Mouse (Mus musculus) midbrain, embryonic 16.5 days (tissue): ENCODE data around the gene Mid1. TPM values are rescaled to one million over a fixed set of nuclear protein-coding genes. Genes with fewer than 3 reads are reported as not detected.
A peak's percentile ranks its signal among the peaks of the same experiment; 100 is the strongest.
"Not testable (repeated sequence)": the region's sequence is repeated elsewhere in the genome, so short reads cannot be mapped to it uniquely, and the experiment has no call there.

ENCODE experiments used
- ATAC-seq: fragments of 200-750 bp; cut with Nextera tagmentation; 2 replicates; pipeline ENCODE4 v1.8.0; 2017; ENCODE audit warnings: moderate TSS enrichment
- H3K27ac ChIP-seq: fragments of 300-500 bp; sonication (generic); 2 replicates; pipeline ENCODE4 v1.5.1; 2014; ENCODE audit warnings: mild to moderate bottlenecking, low read length, mixed read lengths
- H3K27me3 ChIP-seq: fragments of 300-500 bp; sonication (generic); 2 replicates; pipeline ENCODE4 v1.6.1; 2014; ENCODE audit warnings: low read depth, low read length, mixed read lengths; ENCODE audit not compliant: control insufficient read depth, insufficient read depth
- H3K36me3 ChIP-seq: fragments of 300-500 bp; sonication (generic); 2 replicates; pipeline ENCODE4 v1.6.1; 2014; ENCODE audit warnings: mild to moderate bottlenecking, low read length, moderate library complexity, mixed read lengths; ENCODE audit not compliant: control insufficient read depth, insufficient read depth
- H3K4me1 ChIP-seq: fragments of 300-500 bp; sonication (generic); 2 replicates; pipeline ENCODE4 v1.6.1; 2014; ENCODE audit warnings: mild to moderate bottlenecking, low read length, mixed read lengths; ENCODE audit not compliant: control insufficient read depth, insufficient read depth
- H3K4me2 ChIP-seq: fragments of 300-500 bp; sonication (generic); 2 replicates; pipeline ENCODE4 v1.6.1; 2014; ENCODE audit warnings: mild to moderate bottlenecking, low read length, mixed read lengths
- H3K4me3 ChIP-seq: fragments of 300-500 bp; sonication (generic); 2 replicates; pipeline ENCODE4 v1.5.1; 2014; ENCODE audit warnings: low read depth, mild to moderate bottlenecking, low read length, moderate library complexity, mixed read lengths
- H3K9ac ChIP-seq: fragments of 300-500 bp; sonication (generic); 2 replicates; pipeline ENCODE4 v1.6.1; 2014; ENCODE audit warnings: low read depth, low read length, mixed read lengths
- H3K9me3 ChIP-seq: fragments of 300-500 bp; sonication (generic); replicated peaks from 2 replicates; pipeline ENCODE4 v1.6.1; 2014; ENCODE audit warnings: mild to moderate bottlenecking, low read length, mixed read lengths; ENCODE audit not compliant: control insufficient read depth, poor library complexity, severe bottlenecking
- WGBS: fragments of 180-500 bp; shearing (Covaris S2); extraction: QIAGEN DNeasy Blood & Tissue Kit; methylation state at CpG from one replicate; pipeline ENCODE4 v1.1.7; 2014; 5-methylcytosine and 5-hydroxymethylcytosine counted together
- polyA plus RNA-seq: library from polyadenylated mRNA; unstranded; fragments of >200 nt; fragmentation: Nextera tagmentation; extraction: Ambion mirVana; gene quantifications from 2 replicates; pipeline ENCODE4 v1.2.1, GENCODE M21; 2015

Gene Mid1
- polyA plus RNA-seq, 1 experiment from 2014 or later, result 4.9 TPM

DNA sequence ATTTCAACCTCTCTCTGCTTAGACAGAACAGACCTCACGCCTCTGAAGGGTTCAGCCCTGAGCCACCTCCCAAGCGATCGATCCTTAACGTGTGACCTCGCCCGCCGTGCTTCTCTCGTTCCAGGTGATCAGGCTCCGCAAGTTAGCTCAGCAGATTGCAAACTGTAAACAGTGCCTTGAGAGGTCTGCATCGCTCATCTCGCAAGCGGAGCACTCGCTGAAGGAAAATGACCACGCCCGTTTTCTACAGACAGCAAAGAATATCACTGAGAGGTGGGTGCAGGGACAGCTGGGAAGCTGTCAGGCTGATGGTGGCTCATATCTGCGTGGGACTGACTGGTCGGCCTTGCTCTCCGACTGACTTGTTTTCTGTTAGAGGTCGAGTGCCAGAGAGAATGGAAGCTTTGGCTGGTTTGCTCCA, 296.8 kb downstream of the Mid1 start:
- H3K4me3 ChIP-seq, H3K9ac ChIP-seq, H3K4me1 ChIP-seq, H3K4me2 ChIP-seq, H3K27ac ChIP-seq, ATAC-seq, H3K27me3 ChIP-seq: not testable (repeated sequence)
- WGBS, result 93% methylated on average over 19 of the region's 19 CpGs
- Histone ChIP-seq H3K36me3 (peaks cover 31% of the 10 kb centered on the region), H3K9me3 (peaks cover 20% of the 10 kb centered on the region)

DNA sequence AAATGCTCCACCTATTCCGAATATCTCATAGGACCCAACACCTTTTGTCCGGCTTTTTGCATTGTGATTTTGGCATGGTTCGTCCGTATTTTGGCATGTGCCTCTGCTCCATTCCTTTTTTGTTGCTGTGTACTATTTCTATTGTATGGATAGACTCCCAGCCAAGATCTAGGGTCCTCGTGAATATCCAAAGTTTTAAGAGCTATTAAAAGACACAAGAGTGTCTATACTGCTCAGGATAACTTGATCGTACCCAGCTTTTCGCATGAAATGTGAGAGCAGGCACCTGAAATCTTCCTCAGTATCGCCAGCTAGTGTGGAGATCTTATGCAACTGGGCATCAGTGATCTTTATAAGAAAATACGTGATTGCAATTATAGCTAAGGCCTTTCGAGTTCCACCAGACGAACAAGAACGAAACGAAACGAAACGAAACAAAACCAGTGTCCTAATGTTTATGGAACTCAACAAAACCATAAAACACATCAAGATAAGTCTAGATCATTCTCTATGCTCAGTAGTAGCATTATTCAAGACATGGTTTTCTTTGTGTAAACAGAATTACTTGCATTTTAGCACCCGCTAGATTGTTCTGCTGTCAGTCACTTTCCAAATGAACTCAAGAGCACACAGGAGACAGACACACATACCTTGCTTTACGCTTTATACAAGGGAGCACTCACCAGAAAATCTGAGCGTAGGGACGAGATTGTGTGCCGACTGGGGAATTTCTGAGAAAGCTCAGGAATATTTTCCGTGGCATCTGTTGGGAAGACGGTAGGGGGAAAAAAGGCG, 297.8 kb downstream of the Mid1 start:
- H3K4me1 ChIP-seq, H3K4me2 ChIP-seq, H3K27ac ChIP-seq, H3K9ac ChIP-seq, H3K4me3 ChIP-seq, ATAC-seq, H3K27me3 ChIP-seq: not testable (repeated sequence)
- WGBS, result 90% methylated on average over 23 of the region's 23 CpGs
- peaks cover 21% of the 10 kb centered on the region for H3K9me3 ChIP-seq
- peaks cover 36% of the 10 kb centered on the region for H3K36me3 ChIP-seq

- Histone ChIP-seq H3K9me3 (peaks cover 24% of the 10 kb centered on the region), H3K36me3 (peaks cover 39% of the 10 kb centered on the region)
- H3K4me1 ChIP-seq, H3K4me2 ChIP-seq, H3K4me3 ChIP-seq, ATAC-seq, H3K27me3 ChIP-seq, H3K9ac ChIP-seq, H3K27ac ChIP-seq: not testable (repeated sequence)
- WGBS, result 87% methylated on average over 19 of the region's 19 CpGs
These were observed 298.6 kb downstream of the Mid1 start for GRCm38 (mm10) chrX:169983401-169984165.

DNA sequence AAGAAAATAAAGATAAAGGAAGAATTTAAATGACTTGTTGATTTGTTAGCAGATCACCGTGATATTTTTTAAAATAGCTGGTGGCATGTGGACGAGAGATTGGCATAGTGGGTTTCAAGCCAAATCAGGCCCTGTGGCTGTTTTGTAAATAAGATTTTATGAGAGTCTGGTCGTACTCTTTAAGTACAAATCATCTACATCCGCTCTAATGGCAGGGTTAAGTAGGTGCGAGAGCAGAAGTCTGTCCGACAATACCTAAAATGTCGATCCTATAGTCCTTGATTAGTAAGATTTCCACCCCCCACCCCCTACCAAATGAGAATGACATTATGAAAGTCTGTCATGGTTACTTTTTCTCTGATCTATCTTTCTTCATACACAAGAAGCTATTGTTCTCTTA, 299.3 kb downstream of the Mid1 start:
- WGBS, result 92% methylated on average over 7 of the region's 7 CpGs
- not testable (repeated sequence) for H3K27ac ChIP-seq, H3K4me1 ChIP-seq, H3K9ac ChIP-seq, H3K4me2 ChIP-seq, H3K27me3 ChIP-seq, H3K4me3 ChIP-seq, ATAC-seq
- Histone ChIP-seq H3K9me3 (peaks cover 30% of the 10 kb centered on the region), H3K36me3 (peaks cover 44% of the 10 kb centered on the region)

- H3K9ac ChIP-seq, H3K4me2 ChIP-seq, H3K4me1 ChIP-seq, H3K27ac ChIP-seq, ATAC-seq, H3K4me3 ChIP-seq, H3K27me3 ChIP-seq: not testable (repeated sequence)
- 94% methylated on average over 21 of the region's 21 CpGs for WGBS
- peaks cover 46% of the 10 kb centered on the region for H3K36me3 ChIP-seq
- peaks cover 33% of the 10 kb centered on the region for H3K9me3 ChIP-seq
These were observed 299.9 kb downstream of the Mid1 start for GRCm38 (mm10) chrX:169984853-169985252.

- H3K27ac ChIP-seq, H3K9ac ChIP-seq, H3K4me3 ChIP-seq, H3K27me3 ChIP-seq, H3K4me1 ChIP-seq, H3K4me2 ChIP-seq: not testable (repeated sequence)
- 84% methylated on average over 18 of the region's 18 CpGs for WGBS
- Histone ChIP-seq H3K36me3 (peaks cover 54% of the 10 kb centered on the region), H3K9me3 (peaks cover 40% of the 10 kb centered on the region)
- peak; percentile 41 for ATAC-seq
These were observed 300.8 kb downstream of the Mid1 start for GRCm38 (mm10) chrX:169985796-169986195.

- Histone ChIP-seq H3K36me3 (peaks cover 49% of the 10 kb centered on the region), H3K27ac (peak overlapping the region; percentile 11), H3K4me3 (peak overlapping the region; percentile 17), H3K4me2 (peak overlapping the region; percentile 24), H3K9me3 (peaks cover 36% of the 10 kb centered on the region), H3K9ac (peak overlapping the region; percentile 3; the same call in 1 of the 2 replicates)
- not testable (repeated sequence) for H3K27me3 ChIP-seq, H3K4me1 ChIP-seq
- ATAC-seq, result peak; percentile 94
- 41% methylated on average over 47 of the region's 51 CpGs for WGBS
These were observed 301.7 kb downstream of the Mid1 start for GRCm38 (mm10) chrX:169986519-169987367.

GRCm38 (mm10) chrX:169987368-169987837, 302.4 kb downstream of the Mid1 start:
- H3K27me3 ChIP-seq, H3K4me1 ChIP-seq, H3K4me2 ChIP-seq, H3K27ac ChIP-seq, H3K9ac ChIP-seq, H3K4me3 ChIP-seq: not testable (repeated sequence)
- 85% methylated on average over 28 of the region's 28 CpGs for WGBS
- Histone ChIP-seq H3K9me3 (peaks cover 35% of the 10 kb centered on the region), H3K36me3 (peaks cover 44% of the 10 kb centered on the region)
- peak; percentile 26 for ATAC-seq
